Mouse (Mus musculus) olfactory bulb, adult 2 months (tissue): ENCODE data around the gene Nsrp1. TPM values are rescaled to one million over a fixed set of nuclear protein-coding genes. Genes with fewer than 3 reads are reported as not detected.

Source experiments
- H3K27ac ChIP-seq: fragments of 200-500 bp; 2 replicates; pipeline ENCODE4 v1.5.1; 2012; ENCODE audit warnings: low read depth, low read length; ENCODE audit not compliant: insufficient read depth
- H3K4me1 ChIP-seq: fragments of 200-500 bp; 2 replicates; pipeline ENCODE4 v1.6.1; 2012; ENCODE audit warnings: low read length; ENCODE audit not compliant: control insufficient read depth, insufficient read depth
- H3K4me3 ChIP-seq: fragments of 200-500 bp; 2 replicates; pipeline ENCODE4 v1.5.1; 2012; ENCODE audit warnings: mild to moderate bottlenecking, low read depth, low read length, moderate library complexity; ENCODE audit not compliant: insufficient read depth
- CTCF ChIP-seq: fragments of 200-500 bp; IDR thresholded peaks from 2 replicates; pipeline ENCODE4 v1.5.1; 2012; ENCODE audit warnings: low read depth, mild to moderate bottlenecking, low read length, moderate library complexity; ENCODE audit not compliant: insufficient read depth
- POLR2A ChIP-seq: fragments of 200-500 bp; IDR thresholded peaks from 2 replicates; pipeline ENCODE4 v1.6.1; 2012; ENCODE audit warnings: mild to moderate bottlenecking, low read depth, low read length, moderate library complexity; ENCODE audit not compliant: insufficient read depth
- WGBS: fragments of 180-500 bp; shearing (Covaris S2); methylation state at CpG from one replicate; pipeline ENCODE4 v1.1.7; 2018; 5-methylcytosine and 5-hydroxymethylcytosine counted together
- polyA plus RNA-seq: library from polyadenylated mRNA; stranded (reverse); fragments of >200 nt; gene quantifications from 2 replicates; pipeline ENCODE4 v1.2.4, GENCODE M21; 2012; ENCODE audit warnings: low replicate concordance; ENCODE audit not compliant: missing spikeins, insufficient read depth, insufficient read length

Nsrp1 gene
- polyA plus RNA-seq, 1 experiment = not detected

- TF ChIP-seq POLR2A (no peak), CTCF (no peak)
- no peak overlapping the region for H3K4me3 ChIP-seq
- WGBS = 85% methylated on average over 8 of the region's 8 CpGs
- no peak overlapping the region for H3K27ac ChIP-seq
- H3K4me1 ChIP-seq = no peaks in the 10 kb centered on the region
These were observed 58.7 kb downstream of the Nsrp1 start for GRCm38 (mm10) chr11:77019539-77019938.

DNA sequence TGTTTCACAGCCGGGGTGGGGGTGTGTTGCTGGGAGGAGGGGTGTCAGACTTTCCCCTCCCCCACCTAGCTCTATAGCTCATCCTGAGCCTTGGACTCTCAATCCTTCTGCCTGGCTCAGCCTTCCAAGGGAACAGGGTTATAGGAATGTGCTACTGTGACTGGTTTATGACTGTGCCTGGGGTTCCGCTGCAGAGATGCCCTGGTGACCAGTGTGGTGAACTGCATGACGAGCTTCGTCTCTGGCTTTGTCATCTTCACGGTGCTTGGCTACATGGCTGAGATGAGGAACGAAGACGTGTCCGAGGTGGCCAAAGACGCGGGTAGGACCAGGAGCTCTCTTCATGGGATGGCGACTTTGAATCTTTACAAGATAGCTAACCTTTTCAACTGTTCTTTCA is 60.2 kb downstream of the Nsrp1 start:
- H3K4me1 ChIP-seq = 0 out of 2 replicates have a peak, but pooled peaks cover 3% of the 10 kb centered on the region
- 87% methylated on average over 11 of the region's 11 CpGs for WGBS
- no peak for TF ChIP-seq POLR2A
- no peak for TF ChIP-seq CTCF
- no peak overlapping the region for H3K4me3 ChIP-seq
- H3K27ac ChIP-seq = no peak overlapping the region

GRCm38 (mm10) chr11:77010762-77011475 is 67.3 kb downstream of the Nsrp1 start:
- no peak for TF ChIP-seq CTCF
- Histone ChIP-seq H3K4me1 (peaks cover 16% of the 10 kb centered on the region), H3K27ac (no peak overlapping the region), H3K4me3 (no peak overlapping the region)
- WGBS = 78% methylated on average over 10 of the region's 10 CpGs

- peaks cover 22% of the 10 kb centered on the region for H3K4me1 ChIP-seq
- 87% methylated on average over 16 of the region's 16 CpGs for WGBS
- no peak overlapping the region for H3K27ac ChIP-seq
- no peak overlapping the region for H3K4me3 ChIP-seq
- TF ChIP-seq CTCF (no peak), POLR2A (no peak)
These were observed 68.9 kb downstream of the Nsrp1 start for GRCm38 (mm10) chr11:77009069-77010025.

GRCm38 (mm10) chr11:77006616-77007015 is 71.6 kb downstream of the Nsrp1 start:
- no peak overlapping the region for H3K4me3 ChIP-seq
- peak overlapping the region; percentile 75 for H3K27ac ChIP-seq
- 19% methylated on average over 6 of the region's 6 CpGs for WGBS
- peaks cover 36% of the 10 kb centered on the region for H3K4me1 ChIP-seq
- TF ChIP-seq POLR2A (no peak), CTCF (no peak)

- 14% methylated on average over 4 of the region's 4 CpGs for WGBS
- no peak overlapping the region for H3K27ac ChIP-seq
- no peak overlapping the region for H3K4me3 ChIP-seq
- TF ChIP-seq POLR2A (no peak), CTCF (no peak)
- H3K4me1 ChIP-seq = peaks cover 38% of the 10 kb centered on the region
These were observed 72.4 kb downstream of the Nsrp1 start for GRCm38 (mm10) chr11:77005881-77006280.

GRCm38 (mm10) chr11:77002361-77002760 is 75.9 kb downstream of the Nsrp1 start:
- H3K4me1 ChIP-seq = peaks cover 49% of the 10 kb centered on the region
- WGBS = 46% methylated on average over 1 of the region's 1 CpGs
- no peak overlapping the region for H3K4me3 ChIP-seq
- TF ChIP-seq CTCF (no peak), POLR2A (no peak)
- no peak overlapping the region for H3K27ac ChIP-seq

GRCm38 (mm10) chr11:77000741-77001140 is 77.5 kb downstream of the Nsrp1 start:
- Histone ChIP-seq H3K4me3 (no peak overlapping the region), H3K27ac (no peak overlapping the region), H3K4me1 (peaks cover 45% of the 10 kb centered on the region)
- TF ChIP-seq POLR2A = no peak
- no peak for TF ChIP-seq CTCF
- WGBS = 71% methylated on average over 5 of the region's 5 CpGs

- peak overlapping the region; percentile 30 for H3K4me3 ChIP-seq
- 7% methylated on average over 24 of the region's 24 CpGs for WGBS
- no peak for TF ChIP-seq POLR2A
- no peak for TF ChIP-seq CTCF
- no peak overlapping the region for H3K27ac ChIP-seq
- H3K4me1 ChIP-seq = peaks cover 37% of the 10 kb centered on the region
These were observed 79.5 kb downstream of the Nsrp1 start for GRCm38 (mm10) chr11:76998705-76999226.
